Mouse (Mus musculus): ENCODE data around the gene Sec11a.

- TF ChIP-seq POLR2A (IDR thresholded peaks at IDR 0.05; ENCODE audit: low read depth, low read length): no peak
- no peak for TF ChIP-seq CTCF (IDR thresholded peaks at IDR 0.05; ENCODE audit: extremely low read depth, insufficient read depth, insufficient read length, insufficient replicate concordance)
Observed at GRCm38 (mm10) chr7:80894196-80894595, 53.4 kb downstream of the Sec11a start.

Measured in spleen, adult 2 months (tissue).